Mouse (Mus musculus) hindbrain, embryonic 14.5 days (tissue): ENCODE measurements around the gene Pmp22. TPM values are rescaled to one million over a fixed set of nuclear protein-coding genes. Genes with fewer than 3 reads are reported as not detected.

Experiments
- ATAC-seq: fragments of 200-750 bp; cut with Nextera tagmentation; 2 replicates; pipeline ENCODE4 v1.8.0; 2017; ENCODE audit warnings: moderate number of reproducible peaks, mild to moderate bottlenecking, moderate TSS enrichment, moderate library complexity; ENCODE audit not compliant: low FRiP score
- DNase-seq: peaks from one replicate; pipeline ENCODE4 v3.0.0-alpha.2; 2015; ENCODE audit warnings: low spot score
- H3K27ac ChIP-seq: fragments of 300-500 bp; sonication (generic); 2 replicates; pipeline ENCODE4 v1.5.1; 2014; ENCODE audit warnings: mild to moderate bottlenecking, moderate library complexity
- H3K27me3 ChIP-seq: fragments of 300-500 bp; sonication (generic); 2 replicates; pipeline ENCODE4 v1.6.1; 2014; ENCODE audit warnings: mild to moderate bottlenecking, low read length, mixed read lengths; ENCODE audit not compliant: control insufficient read depth, insufficient read depth
- H3K36me3 ChIP-seq: fragments of 300-500 bp; sonication (generic); replicated peaks from 2 replicates; pipeline ENCODE4 v1.6.1; 2014; ENCODE audit not compliant: control insufficient read depth, insufficient read depth
- H3K4me1 ChIP-seq: fragments of 300-500 bp; sonication (generic); replicated peaks from 2 replicates; pipeline ENCODE4 v1.6.1; 2014; ENCODE audit warnings: antibody characterized with exemption, low read length, mixed read lengths; ENCODE audit not compliant: control insufficient read depth, insufficient read depth
- H3K4me2 ChIP-seq: fragments of 300-500 bp; sonication (generic); replicated peaks from 2 replicates; pipeline ENCODE4 v1.6.1; 2014; ENCODE audit warnings: mild to moderate bottlenecking, moderate library complexity
- H3K4me3 ChIP-seq: fragments of 300-500 bp; sonication (generic); replicated peaks from 2 replicates; pipeline ENCODE4 v1.5.1; 2014; ENCODE audit warnings: mild to moderate bottlenecking, low read length
- H3K9ac ChIP-seq: fragments of 300-500 bp; sonication (generic); 2 replicates; pipeline ENCODE4 v1.6.1; 2014
- H3K9me3 ChIP-seq: fragments of 300-500 bp; sonication (generic); 2 replicates; pipeline ENCODE4 v1.6.1; 2016; ENCODE audit warnings: low read length; ENCODE audit not compliant: control insufficient read depth
- WGBS: fragments of 180-500 bp; shearing (Covaris S2); extraction: QIAGEN DNeasy Blood & Tissue Kit; methylation state at CpG from one replicate; pipeline ENCODE4 v1.1.7; 2014; 5-methylcytosine and 5-hydroxymethylcytosine counted together
- polyA plus RNA-seq: library from polyadenylated mRNA; unstranded; fragments of >200 nt; fragmentation: Nextera tagmentation; extraction: Ambion mirVana; gene quantifications from 2 replicates; pipeline ENCODE4 v1.2.1, GENCODE M21; 2014

The Pmp22 gene
- polyA plus RNA-seq, 1 experiment from 2014 or later: 39.7 TPM

DNA sequence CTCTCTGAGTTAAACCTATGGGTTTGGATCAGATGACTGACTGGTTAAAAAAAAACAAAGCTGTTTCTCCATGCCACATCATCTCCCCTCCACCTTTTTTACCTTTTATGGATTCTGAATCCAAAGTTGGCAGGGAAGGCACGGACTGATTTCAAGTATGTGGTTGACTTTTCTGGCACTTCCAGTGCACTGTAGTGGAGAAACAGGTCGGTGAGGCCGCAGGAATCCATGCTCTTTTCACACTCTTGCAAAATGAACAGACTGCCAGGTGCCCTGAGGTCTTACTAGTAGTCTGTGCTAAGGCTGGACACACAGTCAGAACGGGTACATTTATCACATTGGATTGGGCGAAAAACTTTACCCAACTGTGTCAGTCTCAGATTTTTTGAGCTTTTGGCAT is 13.5 kb downstream of the Pmp22 start:
- Histone ChIP-seq H3K4me1 (no peaks in the 10 kb centered on the region), H3K36me3 (no peaks in the 10 kb centered on the region), H3K27ac (no peak overlapping the region), H3K9ac (no peak overlapping the region), H3K9me3 (no peaks in the 10 kb centered on the region), H3K4me3 (no peak overlapping the region), H3K4me2 (no peak overlapping the region), H3K27me3 (no peaks in the 10 kb centered on the region)
- ATAC-seq (no peak), DNase-seq (no peak)
- 91% methylated on average over 5 of the region's 5 CpGs for WGBS

DNA sequence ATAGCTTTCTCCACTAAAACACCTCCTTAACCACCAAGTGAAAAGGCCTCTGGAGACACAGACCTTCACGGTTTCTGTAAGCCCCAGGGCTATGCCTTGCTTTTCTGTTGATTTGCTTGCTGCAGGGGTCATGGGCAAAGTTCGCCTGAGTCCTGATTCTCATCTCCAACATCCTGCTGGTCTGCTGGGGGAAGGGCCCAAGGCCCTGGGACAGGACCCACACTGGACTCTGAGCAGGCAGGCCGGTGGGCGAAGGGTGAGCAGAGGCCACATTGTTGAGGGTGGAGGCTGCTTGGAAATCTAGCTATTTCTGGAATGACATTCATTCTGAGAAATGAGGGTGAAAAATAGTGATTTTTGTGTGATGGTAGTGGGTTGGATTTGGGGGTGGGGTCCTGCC is 14.0 kb downstream of the Pmp22 start:
- no peak overlapping the region for H3K4me3 ChIP-seq
- no peaks in the 10 kb centered on the region for H3K36me3 ChIP-seq
- 76% methylated on average over 4 of the region's 4 CpGs for WGBS
- H3K9ac ChIP-seq: no peak overlapping the region
- H3K4me1 ChIP-seq: no peaks in the 10 kb centered on the region
- no peak for ATAC-seq
- no peak for DNase-seq
- H3K9me3 ChIP-seq: no peaks in the 10 kb centered on the region
- no peaks in the 10 kb centered on the region for H3K27me3 ChIP-seq
- no peak overlapping the region for H3K27ac ChIP-seq
- H3K4me2 ChIP-seq: no peak overlapping the region

- Histone ChIP-seq H3K9ac (no peak overlapping the region), H3K27me3 (no peaks in the 10 kb centered on the region), H3K36me3 (no peaks in the 10 kb centered on the region), H3K27ac (no peak overlapping the region), H3K4me1 (no peaks in the 10 kb centered on the region), H3K4me3 (no peak overlapping the region), H3K4me2 (no peak overlapping the region), H3K9me3 (no peaks in the 10 kb centered on the region)
- ATAC-seq (no peak), DNase-seq (no peak)
- 87% methylated on average over 8 of the region's 8 CpGs for WGBS
Measured at GRCm38 (mm10) chr11:63143486-63143885, 14.7 kb downstream of the Pmp22 start.

DNA sequence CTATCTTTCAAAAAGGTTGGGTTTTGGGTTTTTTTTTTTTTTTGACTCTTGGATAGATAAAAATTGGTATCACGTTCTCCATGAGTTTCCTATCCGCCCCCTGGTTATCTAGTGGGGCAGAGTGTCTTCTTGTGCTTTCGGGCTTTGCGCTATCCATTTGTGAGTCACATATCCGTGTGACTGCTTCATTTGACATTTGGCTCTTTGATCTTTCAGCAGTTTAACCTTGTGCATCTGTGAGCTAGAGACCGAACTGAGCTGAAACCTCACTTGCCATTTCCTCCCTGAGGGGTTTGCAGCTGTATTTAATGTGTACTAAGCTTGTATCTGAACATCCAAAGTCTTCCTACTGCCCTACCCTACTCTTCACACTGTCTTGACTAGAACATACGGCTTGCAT is 17.8 kb downstream of the Pmp22 start:
- H3K4me1 ChIP-seq: no peaks in the 10 kb centered on the region
- H3K4me2 ChIP-seq: no peak overlapping the region
- no peaks in the 10 kb centered on the region for H3K36me3 ChIP-seq
- H3K27me3 ChIP-seq: no peaks in the 10 kb centered on the region
- H3K4me3 ChIP-seq: no peak overlapping the region
- no peaks in the 10 kb centered on the region for H3K9me3 ChIP-seq
- DNase-seq (no peak), ATAC-seq (no peak)
- H3K9ac ChIP-seq: no peak overlapping the region
- H3K27ac ChIP-seq: no peak overlapping the region
- WGBS: 81% methylated on average over 7 of the region's 7 CpGs

DNA sequence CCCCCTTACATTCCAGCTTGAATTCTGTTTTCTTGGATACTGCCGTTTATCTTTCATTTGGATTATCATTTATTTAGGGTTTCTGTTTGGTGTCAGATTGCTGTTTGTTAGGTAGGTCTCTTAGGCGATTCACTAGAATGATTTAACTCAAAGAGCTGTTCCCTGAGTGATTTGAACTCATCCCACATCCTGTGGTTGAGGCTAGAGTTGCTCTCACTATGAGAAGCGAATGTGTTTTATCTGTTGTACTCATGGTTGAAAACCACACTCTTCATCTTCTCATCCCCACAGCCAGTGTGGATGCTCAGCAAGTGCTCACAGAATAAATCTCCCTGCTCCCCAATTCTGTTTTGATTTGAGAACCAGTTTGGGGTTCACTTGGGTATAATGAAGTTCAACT is 19.5 kb downstream of the Pmp22 start:
- Histone ChIP-seq H3K9ac (no peak overlapping the region), H3K9me3 (no peaks in the 10 kb centered on the region), H3K27me3 (no peaks in the 10 kb centered on the region), H3K4me3 (no peak overlapping the region), H3K27ac (no peak overlapping the region), H3K4me1 (no peaks in the 10 kb centered on the region), H3K4me2 (no peak overlapping the region), H3K36me3 (no peaks in the 10 kb centered on the region)
- ATAC-seq (no peak), DNase-seq (no peak)
- 85% methylated on average over 3 of the region's 3 CpGs for WGBS

DNA sequence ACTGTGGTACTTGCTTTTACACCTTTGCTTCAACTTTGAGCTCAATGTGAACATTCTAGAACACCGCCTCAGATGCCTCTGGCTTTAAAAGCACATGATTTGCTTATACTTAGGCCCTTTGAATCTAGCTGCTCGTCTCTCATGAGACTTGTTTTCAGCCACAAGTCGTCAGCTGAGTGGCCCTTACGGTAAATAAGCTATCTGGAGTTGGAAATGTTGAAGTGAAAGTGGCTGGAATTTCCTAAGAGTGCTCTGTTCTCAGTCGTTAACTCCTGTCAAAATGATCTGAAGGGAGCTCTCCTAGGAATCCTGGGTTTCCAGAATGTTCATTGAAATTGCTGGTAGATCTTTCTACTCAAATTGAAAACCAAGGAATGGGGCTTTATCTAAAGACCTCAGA is 23.1 kb downstream of the Pmp22 start:
- no peaks in the 10 kb centered on the region for H3K27me3 ChIP-seq
- H3K4me1 ChIP-seq: no peaks in the 10 kb centered on the region
- 89% methylated on average over 5 of the region's 5 CpGs for WGBS
- no peak for ATAC-seq
- H3K4me3 ChIP-seq: no peak overlapping the region
- H3K36me3 ChIP-seq: no peaks in the 10 kb centered on the region
- H3K9me3 ChIP-seq: no peaks in the 10 kb centered on the region
- H3K4me2 ChIP-seq: no peak overlapping the region
- DNase-seq: no peak
- no peak overlapping the region for H3K27ac ChIP-seq
- H3K9ac ChIP-seq: no peak overlapping the region

DNA sequence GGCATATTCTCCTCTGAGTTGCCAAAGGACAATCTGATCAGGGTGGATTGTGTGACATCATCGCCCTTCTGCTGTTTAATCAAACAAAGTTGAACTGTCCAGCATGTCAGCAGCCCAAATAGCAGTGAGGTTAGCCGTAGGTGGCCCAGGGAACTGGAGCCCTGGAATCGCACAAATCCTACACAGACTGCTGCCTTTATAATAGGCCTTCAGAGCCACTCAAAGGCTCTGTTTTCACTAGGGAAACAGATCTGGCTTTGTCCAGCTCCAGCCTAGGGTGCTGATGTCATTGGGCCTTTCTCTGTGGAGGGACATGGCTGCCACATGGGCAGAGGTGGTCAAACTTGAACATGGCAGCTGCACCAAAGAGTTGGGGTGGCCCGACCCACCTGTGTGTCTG is 28.3 kb downstream of the Pmp22 start:
- no peak overlapping the region for H3K9ac ChIP-seq
- no peak for ATAC-seq
- H3K9me3 ChIP-seq: no peaks in the 10 kb centered on the region
- no peaks in the 10 kb centered on the region for H3K4me1 ChIP-seq
- no peak for DNase-seq
- no peak overlapping the region for H3K27ac ChIP-seq
- H3K4me3 ChIP-seq: no peak overlapping the region
- no peaks in the 10 kb centered on the region for H3K27me3 ChIP-seq
- no peaks in the 10 kb centered on the region for H3K36me3 ChIP-seq
- no peak overlapping the region for H3K4me2 ChIP-seq
- WGBS: 85% methylated on average over 4 of the region's 4 CpGs

DNA sequence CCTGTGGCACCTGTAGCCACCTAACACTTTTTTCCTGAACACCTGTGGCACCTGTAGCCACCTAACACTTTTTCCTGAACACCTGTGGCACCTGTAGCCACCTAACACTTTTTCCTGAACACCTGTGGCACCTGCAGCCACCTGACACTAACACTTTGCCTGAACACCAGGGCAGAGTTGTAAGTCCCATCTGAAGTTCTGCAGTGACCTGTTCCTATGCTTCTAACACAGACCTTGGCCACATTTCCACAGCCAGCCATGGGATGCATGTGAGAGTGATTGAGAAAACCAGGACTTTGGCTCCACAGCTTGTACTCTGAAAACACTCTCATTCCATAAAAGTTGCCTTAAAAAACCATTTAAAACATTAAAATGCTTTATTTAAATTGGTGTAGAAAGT is 32.1 kb downstream of the Pmp22 start:
- Histone ChIP-seq H3K9me3 (no peaks in the 10 kb centered on the region), H3K36me3 (no peaks in the 10 kb centered on the region), H3K27ac (no peak overlapping the region), H3K4me1 (no peaks in the 10 kb centered on the region), H3K9ac (no peak overlapping the region), H3K27me3 (no peaks in the 10 kb centered on the region), H3K4me2 (no peak overlapping the region), H3K4me3 (no peak overlapping the region)
- ATAC-seq (no peak), DNase-seq (no peak)

DNA sequence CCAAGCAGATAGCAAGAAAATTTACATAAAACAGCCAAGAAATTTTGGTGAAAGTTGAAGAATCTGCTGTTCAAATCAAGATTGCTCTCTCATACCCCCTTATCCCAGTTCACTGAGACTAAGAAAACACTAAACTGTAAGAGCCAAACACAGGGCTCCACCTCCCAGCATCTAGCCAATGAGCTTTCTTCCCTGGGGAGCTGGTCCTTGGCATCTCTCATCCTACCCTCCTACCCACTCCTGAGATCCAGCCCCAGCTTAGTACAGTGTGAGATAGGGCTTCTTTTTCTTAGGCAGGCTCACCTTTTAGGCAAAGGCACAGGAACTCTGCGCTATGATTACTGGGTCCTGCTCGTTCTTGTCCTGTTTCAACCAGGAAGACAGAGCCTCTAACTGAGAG is 34.0 kb downstream of the Pmp22 start:
- Histone ChIP-seq H3K4me3 (no peak overlapping the region), H3K9me3 (no peaks in the 10 kb centered on the region), H3K9ac (no peak overlapping the region), H3K4me1 (no peaks in the 10 kb centered on the region), H3K36me3 (no peaks in the 10 kb centered on the region), H3K4me2 (no peak overlapping the region), H3K27ac (no peak overlapping the region), H3K27me3 (no peaks in the 10 kb centered on the region)
- ATAC-seq (no peak), DNase-seq (no peak)
- 91% methylated on average over 2 of the region's 2 CpGs for WGBS

DNA sequence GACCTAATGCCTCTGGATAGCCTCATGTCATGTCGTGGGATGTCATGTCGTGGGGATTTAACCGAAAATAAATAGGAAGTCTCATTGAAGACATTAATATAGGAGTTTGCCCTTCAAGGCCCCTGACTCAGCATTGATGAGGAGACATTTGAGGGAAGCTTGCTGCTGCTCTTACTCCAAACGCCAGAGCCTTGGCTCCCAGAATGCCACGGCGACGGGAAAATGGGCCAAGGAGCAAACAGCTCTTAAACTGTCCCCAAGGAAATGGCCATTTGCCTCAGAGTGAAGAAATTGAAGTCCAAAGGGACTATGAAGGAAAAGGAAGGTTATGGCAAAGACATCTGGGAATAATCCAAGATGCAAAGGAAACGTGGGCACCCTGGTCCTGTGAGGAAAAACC is 34.8 kb downstream of the Pmp22 start:
- ATAC-seq: no peak
- H3K4me2 ChIP-seq: no peak overlapping the region

More for the DNA sequence above, 34.8 kb downstream of the Pmp22 start:
- no peaks in the 10 kb centered on the region for H3K27me3 ChIP-seq
- no peaks in the 10 kb centered on the region for H3K36me3 ChIP-seq
- H3K9ac ChIP-seq: no peak overlapping the region
- no peaks in the 10 kb centered on the region for H3K9me3 ChIP-seq
- no peak overlapping the region for H3K27ac ChIP-seq
- no peak for DNase-seq
- 87% methylated on average over 8 of the region's 8 CpGs for WGBS
- H3K4me1 ChIP-seq: no peaks in the 10 kb centered on the region
- no peak overlapping the region for H3K4me3 ChIP-seq
